Mouse (Mus musculus): ENCODE results near the gene Lrmda.

DNA sequence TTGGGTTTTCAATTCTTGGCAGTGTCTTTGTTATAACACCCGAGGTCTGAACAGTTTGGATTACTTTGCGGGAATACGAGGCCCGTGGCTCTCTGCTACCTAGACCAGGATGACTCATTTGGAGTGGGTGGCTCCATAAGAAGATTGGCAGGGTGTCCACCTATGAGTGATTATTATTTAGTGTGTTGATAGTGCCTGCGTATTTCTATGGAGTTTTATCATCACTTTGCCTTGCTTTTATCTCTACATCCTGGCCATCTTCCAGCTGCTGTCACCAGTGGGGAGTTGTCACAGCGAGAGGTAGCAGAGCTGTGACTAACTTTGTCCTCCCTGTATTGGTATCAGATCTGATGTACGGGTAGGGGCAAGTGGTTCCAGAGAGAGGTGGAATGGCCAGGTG lies 393.7 kb downstream of the Lrmda start:
- no peak for TF ChIP-seq EP300 (IDR thresholded peaks at IDR 0.05; ENCODE audit: low read depth)
- TF ChIP-seq CTCF (IDR thresholded peaks at IDR 0.05; ENCODE audit: low read depth): no peak

Data from heart, postnatal 0 days (tissue).